Mouse (Mus musculus): ENCODE measurements at regions not wholly inside any gene's neighbourhood (a gene's known extent, or its start where the extent isn't known, plus 50 kb on each side); places are given as distances from the start of the nearest gene placed in this dataset.

- DNase-seq (ENCODE audit: low spot score): no peak
Measured at GRCm38 (mm10) chr13:42358588-42358987, 57.3 kb downstream of the Edn1 start.

DNA sequence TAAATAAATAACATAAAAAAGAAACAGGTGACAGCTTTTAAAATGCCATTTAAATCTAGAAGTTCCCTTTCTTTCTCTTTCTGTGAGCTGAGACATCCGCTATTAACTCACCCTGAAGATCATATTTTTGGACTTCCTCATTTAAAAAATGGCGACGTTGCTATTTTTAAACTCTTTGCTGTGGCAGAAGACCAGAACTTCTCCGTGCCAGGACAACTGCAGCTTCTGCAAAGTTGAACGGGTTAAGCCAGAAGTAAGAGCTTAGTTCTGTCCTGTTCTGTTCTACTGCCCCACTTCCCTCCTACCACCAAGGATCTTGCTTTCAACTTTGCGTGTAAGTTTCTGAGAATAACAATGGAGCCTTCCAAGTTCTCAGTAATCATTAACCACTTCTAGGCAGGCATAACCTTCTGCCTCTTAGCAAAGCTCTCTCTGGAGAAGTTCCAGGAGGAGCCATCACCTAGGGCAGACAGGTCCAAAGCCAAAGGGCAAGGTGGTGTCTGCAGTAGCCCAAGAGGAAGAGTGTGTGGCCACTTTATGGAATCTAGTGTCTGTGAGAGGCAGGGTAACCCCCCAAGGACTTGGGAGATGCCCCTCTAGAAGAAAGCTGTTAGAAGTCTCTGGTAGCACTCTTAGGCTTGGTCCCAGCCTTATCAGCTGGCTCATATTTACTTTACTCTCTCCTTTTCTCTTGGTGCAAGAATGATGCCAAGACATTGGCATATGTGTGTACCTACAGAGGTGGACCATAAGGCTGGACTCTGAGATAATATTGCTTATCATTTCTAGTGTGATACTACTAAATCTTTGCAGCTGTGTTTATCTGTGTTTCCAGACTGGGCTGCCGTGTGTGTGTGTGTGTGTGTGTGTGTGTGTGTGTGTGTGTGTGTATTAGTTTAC, 66.6 kb downstream of the Edn1 start:
- no peak for DNase-seq (ENCODE audit: low spot score)

GRCm38 (mm10) chr13:42369826-42370225, 68.5 kb downstream of the Edn1 start:
- no peak for DNase-seq (ENCODE audit: low spot score)

- no peak for DNase-seq (ENCODE audit: low spot score)
Measured at GRCm38 (mm10) chr13:42372201-42372600, 70.9 kb downstream of the Edn1 start.

DNA sequence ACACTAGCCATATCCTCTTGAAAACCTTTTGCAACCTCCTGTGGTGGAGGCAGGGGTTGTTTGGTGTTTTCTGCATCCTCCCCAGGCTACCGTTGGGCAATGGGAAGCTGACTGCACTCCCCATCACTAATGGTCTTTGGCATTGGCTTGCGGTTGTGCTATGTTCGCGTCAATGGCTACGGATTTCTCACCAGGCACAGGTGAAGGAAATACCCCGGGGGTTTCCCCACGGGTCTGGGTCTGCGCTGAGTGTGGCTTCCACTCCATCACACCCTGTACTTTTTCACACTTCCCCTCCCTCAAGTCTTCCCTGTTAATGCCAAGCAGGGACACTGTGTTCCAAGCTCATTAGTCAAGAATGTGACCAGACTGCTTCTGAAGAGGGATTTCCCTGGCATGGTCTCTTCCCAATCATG, 72.9 kb downstream of the Edn1 start:
- no peak for DNase-seq (ENCODE audit: low spot score)

DNA sequence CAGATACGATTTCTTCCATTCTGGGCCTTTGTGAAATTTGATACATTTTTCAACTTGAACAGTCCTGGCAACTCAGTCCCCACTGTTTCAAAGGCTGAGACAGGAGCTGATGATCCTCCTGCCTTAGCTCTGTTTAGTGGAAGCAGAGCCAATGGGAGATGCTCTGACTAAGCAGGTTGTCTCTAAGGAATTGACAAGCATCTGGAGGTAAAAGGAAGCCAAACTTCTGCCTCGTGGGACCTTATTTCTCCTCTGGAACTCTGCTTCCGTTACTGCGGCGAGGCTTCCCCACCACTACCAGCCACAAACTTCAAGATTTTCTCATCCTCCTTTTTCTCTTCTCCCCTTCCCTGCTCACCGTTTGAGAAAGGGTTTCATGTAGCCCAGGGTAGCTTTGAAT, 78.4 kb downstream of the Edn1 start:
- DNase-seq (ENCODE audit: low spot score): no peak

DNA sequence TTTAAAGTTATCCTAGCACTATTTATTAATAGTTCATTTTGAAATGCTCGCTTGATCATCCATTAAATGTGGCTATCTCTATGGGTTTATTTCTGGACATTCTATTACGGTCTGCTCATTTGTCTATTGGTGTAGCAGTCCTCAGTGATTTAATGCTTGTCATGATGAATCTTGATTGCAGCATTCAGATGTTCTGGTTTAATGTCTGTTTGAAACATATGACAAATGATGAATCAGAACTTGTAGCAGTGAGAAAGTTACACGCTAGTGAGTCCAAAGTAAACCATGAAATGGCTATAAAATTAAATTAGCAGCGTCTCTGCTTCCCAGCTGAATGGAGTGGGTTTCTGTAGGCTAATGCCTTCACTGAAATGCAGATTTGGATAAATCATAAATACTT, 81.8 kb downstream of the Edn1 start:
- no peak for DNase-seq (ENCODE audit: low spot score)

DNA sequence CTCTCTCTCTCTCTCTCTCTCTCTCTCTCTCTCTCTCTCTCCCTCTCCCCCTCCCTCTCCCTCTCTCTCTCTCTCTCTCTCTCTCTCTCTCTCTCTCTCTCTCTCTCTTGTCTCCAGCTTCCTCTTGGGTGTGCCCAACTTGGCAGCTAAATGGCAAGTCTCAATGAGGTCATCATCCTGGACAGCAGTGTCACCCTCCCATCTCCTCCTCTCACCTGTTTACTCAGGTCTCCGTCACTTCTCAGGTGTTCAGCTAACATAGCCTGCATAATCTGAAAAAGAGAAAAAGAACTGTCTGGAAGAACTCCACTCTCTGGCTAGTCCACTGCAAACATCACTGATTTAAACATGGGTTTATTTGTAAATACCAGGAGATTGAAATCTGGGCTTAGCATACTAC, 89.1 kb downstream of the Edn1 start:
- DNase-seq (ENCODE audit: low spot score): no peak

DNA sequence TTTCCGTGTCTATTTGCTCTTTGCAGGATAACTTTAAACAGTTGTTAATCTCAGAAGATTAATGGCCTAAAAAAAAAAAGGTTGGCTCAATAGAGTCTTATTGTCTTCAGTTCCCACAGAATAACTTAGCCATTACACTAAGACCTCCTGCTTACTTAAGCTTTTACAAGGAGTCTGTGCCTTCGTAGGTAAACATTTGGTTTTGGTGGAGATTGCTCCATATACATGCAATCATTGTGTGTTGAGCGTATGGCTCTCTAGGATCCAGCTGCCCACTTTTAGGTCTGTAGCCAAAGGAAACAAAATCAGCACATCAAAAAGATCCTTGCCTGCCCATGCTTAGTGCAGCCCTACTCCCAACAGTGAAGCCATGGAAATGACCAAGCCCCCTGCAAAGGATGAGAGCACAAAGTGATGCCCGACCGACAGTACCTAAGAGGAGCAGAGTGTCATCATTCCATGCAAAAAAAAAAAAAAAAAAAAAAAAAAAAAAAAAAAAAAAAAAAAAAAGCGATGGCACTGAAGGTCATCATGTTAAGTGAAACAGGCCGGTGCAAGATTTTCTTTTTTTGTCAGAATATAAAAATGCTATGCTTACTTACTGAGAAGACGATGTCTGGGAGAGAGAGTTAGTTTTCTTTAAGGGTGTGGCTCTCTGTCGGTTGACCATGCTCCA, 90.2 kb downstream of the Edn1 start:
- DNase-seq (ENCODE audit: low spot score): no peak

- DNase-seq (ENCODE audit: low spot score): no peak
Measured at GRCm38 (mm10) chr13:42392701-42393100, 91.4 kb downstream of the Edn1 start.

DNA sequence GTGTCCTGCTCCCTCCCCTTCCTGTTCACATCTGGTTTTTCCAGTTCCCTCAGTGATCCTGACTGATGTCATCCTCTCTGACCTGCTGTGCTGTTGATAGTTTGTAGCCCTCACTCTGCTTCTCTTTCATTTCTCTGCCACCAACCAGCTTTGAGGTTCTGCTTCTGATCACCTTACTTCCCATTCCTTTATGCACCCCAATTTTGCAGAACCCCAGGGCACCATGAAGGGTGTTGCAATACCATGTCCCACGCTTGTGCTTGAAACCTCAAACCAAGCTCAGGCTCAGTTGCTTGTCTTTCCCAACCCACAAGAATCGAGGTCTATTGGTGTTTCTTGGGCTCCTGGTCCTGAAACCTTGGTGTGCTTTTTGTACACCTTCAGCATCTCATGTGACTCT, 93.3 kb downstream of the Edn1 start:
- no peak for DNase-seq (ENCODE audit: low spot score)

- no peak for DNase-seq (ENCODE audit: low spot score)
Measured at GRCm38 (mm10) chr13:42401513-42401912, 100.2 kb downstream of the Edn1 start.

GRCm38 (mm10) chr13:42403231-42404020, 102.2 kb downstream of the Edn1 start:
- peak; percentile 36 for DNase-seq (ENCODE audit: low spot score)

GRCm38 (mm10) chr13:42412652-42413282, 111.5 kb downstream of the Edn1 start:
- DNase-seq (ENCODE audit: low spot score): no peak

GRCm38 (mm10) chr13:42446921-42447320, 145.6 kb downstream of the Edn1 start:
- no peak for DNase-seq (ENCODE audit: low spot score)

DNA sequence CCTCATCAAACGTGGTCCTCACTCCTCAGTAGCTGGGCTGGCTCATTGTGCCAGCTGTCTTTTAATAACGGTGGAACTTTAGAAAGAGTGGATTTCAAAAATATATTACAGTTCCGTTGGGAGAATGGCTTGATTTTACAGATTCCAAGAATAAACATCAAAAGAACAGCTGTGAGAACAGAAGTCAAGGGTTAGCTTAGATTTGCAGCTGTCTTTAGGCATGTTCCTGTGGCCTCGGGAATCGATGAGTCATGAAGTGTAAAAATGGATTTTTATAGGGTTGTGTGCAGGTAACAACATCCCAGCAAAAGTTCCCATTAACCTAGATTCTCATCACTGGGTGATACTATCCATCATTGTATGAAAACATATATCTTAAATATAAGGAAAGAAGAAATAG, 152.4 kb downstream of the Edn1 start:
- no peak for DNase-seq (ENCODE audit: low spot score)

DNA sequence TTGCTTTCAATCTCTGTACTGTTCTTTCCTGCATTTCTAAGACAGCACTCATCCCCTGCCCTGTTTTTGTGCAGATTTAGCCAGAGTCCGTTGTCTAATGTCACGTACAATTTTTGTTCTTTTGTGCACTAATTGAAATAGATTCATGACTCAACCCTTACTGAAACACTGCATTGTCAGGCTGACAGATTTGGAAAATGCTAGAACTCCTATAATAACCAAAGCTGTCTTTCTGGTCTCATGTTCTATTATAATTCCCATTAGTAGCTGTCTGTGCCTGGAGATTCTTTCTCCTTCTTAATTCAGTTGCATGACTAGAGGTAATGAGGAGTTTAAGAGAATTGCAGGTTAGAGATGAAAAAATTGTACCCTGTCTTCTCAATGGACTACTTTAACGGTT, 158.6 kb downstream of the Edn1 start:
- DNase-seq (ENCODE audit: low spot score): no peak

DNA sequence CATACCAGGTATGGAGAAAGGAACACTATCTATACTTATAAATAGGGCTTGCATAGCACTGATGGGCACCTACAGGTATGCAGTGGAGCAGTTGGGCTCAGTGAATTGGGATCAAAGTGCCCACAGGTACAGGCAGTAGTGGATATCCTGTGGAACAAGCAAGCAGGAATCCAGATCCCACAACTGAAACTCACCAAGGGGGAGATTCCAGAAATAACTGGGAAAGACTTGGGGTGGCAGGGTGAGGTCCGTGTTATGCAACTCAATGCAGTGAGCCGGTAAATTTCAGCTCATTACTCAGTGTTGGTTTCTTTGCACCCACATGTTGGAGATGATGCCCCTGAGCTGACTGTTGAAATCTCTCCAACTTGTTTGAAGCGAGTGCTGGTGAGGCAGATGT, 177.5 kb downstream of the Edn1 start:
- no peak for DNase-seq (ENCODE audit: low spot score)

- no peak for DNase-seq (ENCODE audit: low spot score)
Measured at GRCm38 (mm10) chr13:42490956-42491680, 189.3 kb upstream of the Phactr1 start.

DNA sequence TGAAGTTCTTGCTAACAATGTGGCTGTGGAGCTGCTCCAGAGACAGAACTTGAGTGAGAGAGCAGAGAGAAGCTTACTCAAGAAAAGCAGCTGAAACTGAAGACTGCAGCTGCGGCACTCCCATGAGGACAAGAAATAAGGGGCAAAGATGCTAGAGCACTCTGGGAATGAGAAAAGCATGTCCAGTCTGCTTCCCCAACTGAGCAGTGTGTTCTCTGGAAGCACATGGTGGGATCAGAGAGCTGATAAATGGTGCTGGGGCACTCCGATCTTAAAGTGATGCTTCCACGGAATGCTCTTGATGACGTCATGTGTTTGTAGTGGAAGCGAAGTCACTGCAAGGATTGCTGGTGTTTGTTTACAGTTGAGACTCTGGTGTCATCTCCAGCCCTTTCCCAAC, 186.1 kb upstream of the Phactr1 start:
- no peak for DNase-seq (ENCODE audit: low spot score)

DNA sequence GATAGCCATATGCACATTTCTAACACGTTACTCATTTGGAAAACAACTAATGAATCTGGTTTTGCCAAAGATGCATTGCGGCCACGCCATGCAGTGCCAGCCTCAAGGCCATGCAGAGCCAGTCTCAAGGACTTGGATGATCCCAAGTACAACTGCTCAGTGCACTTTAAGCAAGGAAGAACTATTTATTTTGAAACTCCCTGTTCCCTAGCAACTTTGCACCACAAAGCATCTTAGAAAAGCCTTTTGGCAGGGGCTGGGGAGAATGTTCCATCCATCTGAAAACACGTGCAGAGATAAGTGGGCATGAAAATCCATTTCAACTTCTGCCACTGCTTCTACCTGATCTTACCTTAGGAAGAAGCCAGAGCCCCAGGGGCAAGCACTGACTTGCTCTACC, 182.1 kb upstream of the Phactr1 start:
- no peak for DNase-seq (ENCODE audit: low spot score)

DNA sequence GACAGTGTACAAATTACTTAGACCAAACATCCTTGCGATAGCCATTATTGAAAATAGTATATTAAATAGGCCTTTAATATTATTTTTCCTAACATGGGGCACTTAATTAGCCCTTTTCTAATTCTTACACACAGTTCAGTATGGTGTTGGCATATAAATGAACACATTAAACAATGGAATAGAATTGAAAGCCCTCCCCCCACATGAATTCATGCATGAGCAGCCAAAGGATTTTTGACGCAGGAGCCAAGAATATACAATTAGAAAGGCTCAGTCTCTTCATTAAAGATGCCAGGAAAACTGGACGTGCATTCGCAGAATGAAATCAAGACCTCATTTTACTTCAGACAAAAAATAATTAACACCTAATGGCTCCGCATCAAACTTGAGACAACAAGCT, 172.9 kb upstream of the Phactr1 start:
- no peak for DNase-seq (ENCODE audit: low spot score)

Data from left cerebral cortex, adult 11 months (tissue).